8 mouse cellular contexts compared by ENCODE assay signal in genomic region chr7:4509863-4510608, GRCm38 (mm10). TPM values are rescaled to one million over a fixed set of nuclear protein-coding genes. Genes with fewer than 3 reads are reported as not detected.
DNase-seq lines count a peak whose midpoint lies in the region; ATAC-seq lines count a peak whose summit lies in the region.

No protein-coding gene starts in this region.

- no peaks in the 10 kb centered on the region for H3K36me3 ChIP-seq in neural tube, embryonic 13.5 days

- H3K27ac ChIP-seq in neural tube, embryonic 13.5 days (replicated peaks), result no peak overlapping the region

- no peak overlapping the region for H3K4me3 ChIP-seq in neural tube, embryonic 13.5 days

- peak overlapping the region; percentile 14; the same call in 1 of the 2 replicates for H3K4me2 ChIP-seq in neural tube, embryonic 13.5 days

- peak; percentile 73 to 74 for DNase-seq in B cell, adult 2 months
- peak; percentile 78 for DNase-seq in T-cell, adult 2 months (ENCODE audit: low spot score)
- peak; percentile 80 for DNase-seq in embryo, embryonic 9.5 days (ENCODE audit: extremely low spot score)
- DNase-seq in heart, adult 9 months (ENCODE audit: low spot score in 2 of 2), result peak; percentile 78 to 80
- DNase-seq in kidney, adult 8-10 months, result peak; percentile 70 to 74
- DNase-seq in lung, adult 18-20 months, result peak; percentile 77 to 80
- DNase-seq in thymus, postnatal 0 days (ENCODE audit: low spot score), result peak; percentile 88

- H3K9me3 ChIP-seq in neural tube, embryonic 13.5 days, result no peaks in the 10 kb centered on the region

- H3K27me3 ChIP-seq in neural tube, embryonic 13.5 days, result no peaks in the 10 kb centered on the region

- WGBS in neural tube, embryonic 13.5 days, result 14% methylated on average over 24 of the region's 24 CpGs

- peak; percentile 41; the same call in 1 of the 2 replicates for ATAC-seq in neural tube, embryonic 13.5 days (ENCODE audit: low read depth)

- H3K9ac ChIP-seq in neural tube, embryonic 13.5 days, result no peak overlapping the region

- H3K4me1 ChIP-seq in neural tube, embryonic 13.5 days (replicated peaks), result no peaks in the 10 kb centered on the region

RNA-seq across cellular contexts. Expression of gene Tnnt1, which starts 6.1 kb away (rescaled TPM):
- polyA plus RNA-seq in neural tube, embryonic 13.5 days (2015; fragmentation: Nextera tagmentation; extraction: Ambion mirVana), result 12.7 and 42.9 TPM in 2 replicates
- 27.0 and 28.8 TPM in 2 replicates for polyA plus RNA-seq in thymus, postnatal 0 days (2015; fragmentation: Nextera tagmentation; extraction: Ambion mirVana)

RNA-seq across cellular contexts. Expression of gene Ppp1r12c, which starts 8.6 kb away (rescaled TPM):
- polyA plus RNA-seq in neural tube, embryonic 13.5 days (2015; fragmentation: Nextera tagmentation; extraction: Ambion mirVana), result 46.0 and 48.4 TPM in 2 replicates
- 36.3 and 48.3 TPM in 2 replicates for polyA plus RNA-seq in thymus, postnatal 0 days (2015; fragmentation: Nextera tagmentation; extraction: Ambion mirVana)

RNA-seq across cellular contexts. Expression of gene Tnni3, which starts 14.0 kb away (rescaled TPM):
- 1.8 and 3.6 TPM in 2 replicates for polyA plus RNA-seq in neural tube, embryonic 13.5 days (2015; fragmentation: Nextera tagmentation; extraction: Ambion mirVana)
- polyA plus RNA-seq in thymus, postnatal 0 days (2015; fragmentation: Nextera tagmentation; extraction: Ambion mirVana), result 2.5 and 3.0 TPM in 2 replicates

RNA-seq across cellular contexts. Expression of gene Dnaaf3, which starts 22.2 kb away (rescaled TPM):
- polyA plus RNA-seq in neural tube, embryonic 13.5 days (2015; fragmentation: Nextera tagmentation; extraction: Ambion mirVana), result 1.1 and 1.2 TPM in 2 replicates
- polyA plus RNA-seq in thymus, postnatal 0 days (2015; fragmentation: Nextera tagmentation; extraction: Ambion mirVana), result 1.6 and 1.7 TPM in 2 replicates

RNA-seq across cellular contexts. Expression of gene Syt5, which starts 37.3 kb away (rescaled TPM):
- polyA plus RNA-seq in neural tube, embryonic 13.5 days (2015; fragmentation: Nextera tagmentation; extraction: Ambion mirVana), result 53.6 and 60.5 TPM in 2 replicates
- 0.22 and 0.44 TPM in 2 replicates for polyA plus RNA-seq in thymus, postnatal 0 days (2015; fragmentation: Nextera tagmentation; extraction: Ambion mirVana)
